In genomic region chrX:36587304-36588209, GRCm38 (mm10) we compare ENCODE assay signal across 8 mouse cellular contexts. TPM values are rescaled to one million over a fixed set of nuclear protein-coding genes. Genes with fewer than 3 reads are reported as not detected.
DNase-seq lines count a peak whose midpoint lies in the region; ATAC-seq and TF ChIP-seq lines count a peak whose summit lies in the region.
"Had no signal": no experiment of that assay in that cellular context is flagged by ENCODE, and none has a peak within 500 bp of the region (broad histone marks: within the 10 kb centered on the region; RNA-seq: fewer than 3 reads in every experiment).

No protein-coding gene starts in this region.

- H3K27ac ChIP-seq in limb, embryonic 13.5 days: no peak overlapping the region
- H3K27ac ChIP-seq in limb, embryonic 10.5 days: no peak overlapping the region
- H3K27ac ChIP-seq in forebrain, embryonic 12.5 days: peak overlapping the region; percentile 53; the same call in 1 of the 2 replicates
- peak overlapping the region; percentile 76 for H3K27ac ChIP-seq in hindbrain, embryonic 16.5 days (ENCODE audit: low read depth, low read length)
- no peak overlapping the region for H3K27ac ChIP-seq in intestine, postnatal 0 days (ENCODE audit: low read depth, low read length)
- no peak overlapping the region for H3K27ac ChIP-seq in heart, embryonic 12.5 days (ENCODE audit: poor library complexity, severe bottlenecking)

- 71% methylated on average over 8 of the region's 8 CpGs for WGBS in limb, embryonic 13.5 days
- WGBS in limb, embryonic 10.5 days: 79% methylated on average over 8 of the region's 8 CpGs
- WGBS in forebrain, embryonic 12.5 days: 58% methylated on average over 8 of the region's 8 CpGs
- WGBS in hindbrain, embryonic 16.5 days: 46% methylated on average over 8 of the region's 8 CpGs
- WGBS in intestine, postnatal 0 days: 66% methylated on average over 8 of the region's 8 CpGs
- 66% methylated on average over 8 of the region's 8 CpGs for WGBS in heart, embryonic 12.5 days

- no peak overlapping the region for H3K4me2 ChIP-seq in limb, embryonic 13.5 days (replicated peaks)
- H3K4me2 ChIP-seq in forebrain, embryonic 12.5 days: no peak overlapping the region
- peak overlapping the region; percentile 23; the same call in 1 of the 2 replicates for H3K4me2 ChIP-seq in hindbrain, embryonic 16.5 days (ENCODE audit: low read length)
- H3K4me2 ChIP-seq in intestine, postnatal 0 days (replicated peaks; ENCODE audit: low read depth): no peak overlapping the region
- no peak overlapping the region for H3K4me2 ChIP-seq in heart, embryonic 12.5 days

- no peaks in the 10 kb centered on the region for H3K36me3 ChIP-seq in limb, embryonic 13.5 days
- H3K36me3 ChIP-seq in limb, embryonic 10.5 days: no peaks in the 10 kb centered on the region
- no peaks in the 10 kb centered on the region for H3K36me3 ChIP-seq in forebrain, embryonic 12.5 days (replicated peaks)
- H3K36me3 ChIP-seq in hindbrain, embryonic 16.5 days (ENCODE audit: control insufficient read depth, insufficient read depth, low read length): no peaks in the 10 kb centered on the region
- H3K36me3 ChIP-seq in intestine, postnatal 0 days (ENCODE audit: control insufficient read depth, insufficient read depth): no peaks in the 10 kb centered on the region
- H3K36me3 ChIP-seq in heart, embryonic 12.5 days: no peaks in the 10 kb centered on the region

- 0 out of 2 replicates have a peak, but pooled peaks have one; percentile 51 for ATAC-seq in limb, embryonic 13.5 days (ENCODE audit: low FRiP score, low read depth)
- ATAC-seq in forebrain, embryonic 12.5 days (ENCODE audit: low FRiP score): peak; percentile 88
- peak; percentile 96 for ATAC-seq in hindbrain, embryonic 16.5 days
- no peak for ATAC-seq in intestine, postnatal 0 days
- no peak for ATAC-seq in heart, embryonic 12.5 days (ENCODE audit: insufficient number of reproducible peaks, low FRiP score)

- no peaks in the 10 kb centered on the region for H3K9me3 ChIP-seq in limb, embryonic 13.5 days
- H3K9me3 ChIP-seq in limb, embryonic 10.5 days (replicated peaks): no peaks in the 10 kb centered on the region
- no peaks in the 10 kb centered on the region for H3K9me3 ChIP-seq in forebrain, embryonic 12.5 days
- H3K9me3 ChIP-seq in hindbrain, embryonic 16.5 days (ENCODE audit: control insufficient read depth, low read length): no peaks in the 10 kb centered on the region
- no peaks in the 10 kb centered on the region for H3K9me3 ChIP-seq in intestine, postnatal 0 days (ENCODE audit: control insufficient read depth)
- no peaks in the 10 kb centered on the region for H3K9me3 ChIP-seq in heart, embryonic 12.5 days (replicated peaks)

- H3K27me3 ChIP-seq in limb, embryonic 13.5 days: no peaks in the 10 kb centered on the region
- H3K27me3 ChIP-seq in limb, embryonic 10.5 days (ENCODE audit: low read depth, poor library complexity, severe bottlenecking): no peaks in the 10 kb centered on the region
- no peaks in the 10 kb centered on the region for H3K27me3 ChIP-seq in forebrain, embryonic 12.5 days
- H3K27me3 ChIP-seq in hindbrain, embryonic 16.5 days (replicated peaks; ENCODE audit: control insufficient read depth, insufficient read depth, low read length): no peaks in the 10 kb centered on the region
- no peaks in the 10 kb centered on the region for H3K27me3 ChIP-seq in intestine, postnatal 0 days (replicated peaks; ENCODE audit: control insufficient read depth, insufficient read depth, low read length)
- no peaks in the 10 kb centered on the region for H3K27me3 ChIP-seq in heart, embryonic 12.5 days (replicated peaks)

- no peak for DNase-seq in limb, embryonic 10.5 days (ENCODE audit: low spot score)
- DNase-seq in naive thymus-derived CD4-positive, alpha-beta T cell, adult 2 months (ENCODE audit: low read depth): peak; percentile 46
- DNase-seq: cerebellum, postnatal 25 days had no signal

- H3K9ac ChIP-seq in limb, embryonic 13.5 days: no peak overlapping the region
- H3K9ac ChIP-seq in forebrain, embryonic 12.5 days: no peak overlapping the region
- H3K9ac ChIP-seq in hindbrain, embryonic 16.5 days (ENCODE audit: low read depth, low read length): no peak overlapping the region
- H3K9ac ChIP-seq in intestine, postnatal 0 days (ENCODE audit: low read depth, low read length): no peak overlapping the region
- no peak overlapping the region for H3K9ac ChIP-seq in heart, embryonic 12.5 days

- H3K4me3 ChIP-seq in limb, embryonic 13.5 days: no peak overlapping the region
- no peak overlapping the region for H3K4me3 ChIP-seq in limb, embryonic 10.5 days
- no peak overlapping the region for H3K4me3 ChIP-seq in forebrain, embryonic 12.5 days (replicated peaks)
- H3K4me3 ChIP-seq in hindbrain, embryonic 16.5 days (ENCODE audit: low read length): no peak overlapping the region
- no peak overlapping the region for H3K4me3 ChIP-seq in intestine, postnatal 0 days (ENCODE audit: low read depth, low read length)
- H3K4me3 ChIP-seq in heart, embryonic 12.5 days: no peak overlapping the region

- no peaks in the 10 kb centered on the region for H3K4me1 ChIP-seq in limb, embryonic 13.5 days
- H3K4me1 ChIP-seq in limb, embryonic 10.5 days: no peaks in the 10 kb centered on the region
- peaks cover 2% of the 10 kb centered on the region; the same call in 1 of the 2 replicates for H3K4me1 ChIP-seq in forebrain, embryonic 12.5 days
- 0 out of 2 replicates have a peak, but pooled peaks cover 4% of the 10 kb centered on the region for H3K4me1 ChIP-seq in hindbrain, embryonic 16.5 days (ENCODE audit: control insufficient read depth, insufficient read depth, low read depth, low read length)
- no peaks in the 10 kb centered on the region for H3K4me1 ChIP-seq in intestine, postnatal 0 days (replicated peaks; ENCODE audit: control insufficient read depth, insufficient read depth, low read length)
- H3K4me1 ChIP-seq in heart, embryonic 12.5 days (replicated peaks): no peaks in the 10 kb centered on the region

- TF ChIP-seq CTCF in intestine, postnatal 0 days (IDR thresholded peaks at IDR 0.05; ENCODE audit: low read depth): no peak

RNA-seq across cellular contexts. Expression of gene Pgrmc1, which starts 10.4 kb away (rescaled TPM):
- 342 and 349 TPM in 2 replicates for polyA plus RNA-seq in limb, embryonic 13.5 days (2015; fragmentation: Nextera tagmentation; extraction: Ambion mirVana)
- polyA plus RNA-seq in limb, embryonic 10.5 days (2016; fragmentation: Nextera tagmentation; extraction: Ambion mirVana): 362 and 378 TPM in 2 replicates
- polyA plus RNA-seq in forebrain, embryonic 12.5 days (2016; fragmentation: Nextera tagmentation; extraction: Ambion mirVana): 414 and 424 TPM in 2 replicates
- 618 and 663 TPM in 2 replicates for polyA plus RNA-seq in hindbrain, embryonic 16.5 days (2015; fragmentation: Nextera tagmentation; extraction: Ambion mirVana)
- polyA plus RNA-seq in intestine, postnatal 0 days (2015; fragmentation: Nextera tagmentation; extraction: Ambion mirVana): 230 and 233 TPM in 2 replicates
- 144 TPM in 2 replicates for polyA plus RNA-seq in heart, embryonic 12.5 days (2016; fragmentation: Nextera tagmentation; extraction: Ambion mirVana)

RNA-seq across cellular contexts. Expression of gene Akap17b, which starts 57.6 kb away (rescaled TPM):
- 2.8 and 3.1 TPM in 2 replicates for polyA plus RNA-seq in limb, embryonic 13.5 days (2015; fragmentation: Nextera tagmentation; extraction: Ambion mirVana)
- polyA plus RNA-seq in limb, embryonic 10.5 days (2016; fragmentation: Nextera tagmentation; extraction: Ambion mirVana): 2.3 and 2.5 TPM in 2 replicates
- polyA plus RNA-seq in forebrain, embryonic 12.5 days (2016; fragmentation: Nextera tagmentation; extraction: Ambion mirVana): 3.9 and 4.4 TPM in 2 replicates
- polyA plus RNA-seq in hindbrain, embryonic 16.5 days (2015; fragmentation: Nextera tagmentation; extraction: Ambion mirVana): 5.4 and 5.8 TPM in 2 replicates
- polyA plus RNA-seq in intestine, postnatal 0 days (2015; fragmentation: Nextera tagmentation; extraction: Ambion mirVana): 3.4 and 3.6 TPM in 2 replicates
- 1.4 and 1.6 TPM in 2 replicates for polyA plus RNA-seq in heart, embryonic 12.5 days (2016; fragmentation: Nextera tagmentation; extraction: Ambion mirVana)

Comparison
In these comparisons a context has a peak if more than half of its experiments do, and no peak if none do; other contexts are left out.
1. ATAC-seq: peak in limb, embryonic 13.5 days (single experiment), forebrain, embryonic 12.5 days (single experiment) and hindbrain, embryonic 16.5 days (single experiment); none in intestine, postnatal 0 days (single experiment) and heart, embryonic 12.5 days (single experiment).
2. H3K27ac ChIP-seq: peak in forebrain, embryonic 12.5 days (single experiment) and hindbrain, embryonic 16.5 days (single experiment); none in limb, embryonic 13.5 days (single experiment), limb, embryonic 10.5 days (single experiment), intestine, postnatal 0 days (single experiment) and heart, embryonic 12.5 days (single experiment).